Mouse (Mus musculus): ENCODE measurements around the gene Rarb.

DNA sequence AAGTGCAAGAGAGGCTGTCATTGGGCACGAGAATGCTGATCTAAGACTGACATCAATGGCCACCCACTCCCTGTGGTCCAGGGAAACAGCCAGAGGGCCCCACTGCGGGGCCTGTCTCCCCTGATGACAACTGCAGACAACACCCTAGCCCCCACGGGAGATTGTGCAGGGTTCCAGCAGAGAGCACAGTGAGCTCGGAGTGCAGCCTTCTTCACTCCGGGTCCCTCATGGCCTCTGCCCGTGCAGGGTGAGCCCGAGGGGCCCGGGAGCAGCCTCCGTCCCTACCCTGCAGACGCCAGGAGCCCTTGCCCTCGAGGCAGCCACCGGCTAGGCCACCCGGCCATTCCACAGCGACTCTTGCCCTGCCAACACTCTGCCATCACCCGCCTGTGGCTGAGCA is 95.0 kb downstream of the Rarb start:
- TF ChIP-seq CTCF (IDR thresholded peaks at IDR 0.05; ENCODE audit: extremely low read depth, insufficient read depth, low read length): no peak
- TF ChIP-seq POLR2A (IDR thresholded peaks at IDR 0.05; ENCODE audit: extremely low read depth, insufficient read depth, low read length): no peak

All from cortical plate, adult 2 months (tissue).